Mouse (Mus musculus): ENCODE measurements around the gene Acsl5. TPM values are rescaled to one million over a fixed set of nuclear protein-coding genes. Genes with fewer than 3 reads are reported as not detected.

Gene Acsl5
- total RNA-seq, 4 experiments from 2014 or later: 47.3 to 65.0 (median 57.2) TPM

GRCm38 (mm10) chr19:55327510-55327909, 75.8 kb downstream of the Acsl5 start:
- no peak for DNase-seq (ENCODE audit: low spot score in 2 of 2)

- DNase-seq (ENCODE audit: low spot score in 2 of 2): no peak
Observed at GRCm38 (mm10) chr19:55331776-55332175, 80.0 kb downstream of the Acsl5 start.

- DNase-seq (ENCODE audit: low spot score in 2 of 2): peak; percentile 33 to 61
Observed at GRCm38 (mm10) chr19:55332641-55333268, 81.0 kb downstream of the Acsl5 start.

DNA sequence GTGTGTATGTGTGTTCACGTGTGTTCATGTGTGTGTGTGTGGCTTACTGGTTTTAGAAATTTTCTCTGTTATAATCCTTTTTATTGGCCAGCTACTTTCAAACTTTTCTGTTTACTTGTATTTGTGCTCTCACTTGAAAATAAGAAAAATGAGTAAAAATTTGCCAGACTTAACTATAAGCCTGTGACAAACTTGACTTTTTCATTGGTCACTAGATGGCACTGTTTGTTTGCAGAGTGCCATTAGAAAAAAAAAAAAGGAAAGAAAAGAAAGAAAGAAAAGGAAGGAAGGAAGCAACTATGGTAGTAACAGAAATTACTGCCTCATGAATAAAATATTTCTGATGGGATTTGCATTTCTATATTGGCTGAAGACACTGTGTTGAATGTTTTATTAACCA, 84.1 kb downstream of the Acsl5 start:
- DNase-seq (ENCODE audit: low spot score in 2 of 2): no peak

GRCm38 (mm10) chr19:55336441-55336840, 84.7 kb downstream of the Acsl5 start:
- no peak for DNase-seq (ENCODE audit: low spot score in 2 of 2)

DNA sequence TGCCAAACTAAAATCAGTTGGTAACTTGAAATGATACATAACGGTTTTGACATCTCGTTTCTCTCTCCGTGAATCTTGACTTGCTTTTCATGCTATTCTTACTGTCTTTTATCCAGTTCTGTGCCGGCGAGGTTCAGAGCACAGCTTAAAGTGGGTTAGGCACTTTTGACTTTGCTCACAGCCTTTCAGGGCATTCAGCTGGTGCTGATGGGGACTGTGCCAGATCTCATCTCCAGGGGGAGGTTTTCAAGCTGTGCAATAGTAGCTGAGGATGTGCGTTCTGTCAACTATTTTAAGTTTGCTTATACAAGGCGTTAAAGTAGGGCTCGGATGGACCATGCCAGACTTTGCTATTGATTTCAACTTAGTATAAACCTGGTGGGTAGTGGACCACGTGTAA, 85.3 kb downstream of the Acsl5 start:
- no peak for DNase-seq (ENCODE audit: low spot score in 2 of 2)

DNA sequence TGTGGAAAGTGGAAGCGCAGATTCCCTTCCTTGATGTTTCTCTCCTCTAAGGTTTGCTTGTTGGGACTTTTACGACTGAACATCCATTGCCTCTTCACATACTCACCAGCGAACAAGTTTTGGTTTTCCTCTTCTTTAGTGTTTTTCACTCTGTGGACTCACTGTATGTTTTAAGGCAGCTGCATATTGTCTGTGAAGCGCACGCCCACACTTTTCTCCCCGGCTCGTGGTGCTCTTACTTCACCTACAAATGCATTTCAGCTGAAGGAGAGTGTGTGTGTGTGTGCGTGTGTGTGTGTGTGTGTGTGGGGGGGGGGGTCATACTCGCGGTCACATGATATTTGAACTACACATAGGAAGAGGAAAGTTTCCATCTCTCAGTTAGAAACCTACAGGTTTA, 85.9 kb downstream of the Acsl5 start:
- DNase-seq (ENCODE audit: low spot score in 2 of 2): no peak

- DNase-seq (ENCODE audit: low spot score in 2 of 2): no peak
Observed at GRCm38 (mm10) chr19:55340521-55340920, 88.8 kb downstream of the Acsl5 start.

DNA sequence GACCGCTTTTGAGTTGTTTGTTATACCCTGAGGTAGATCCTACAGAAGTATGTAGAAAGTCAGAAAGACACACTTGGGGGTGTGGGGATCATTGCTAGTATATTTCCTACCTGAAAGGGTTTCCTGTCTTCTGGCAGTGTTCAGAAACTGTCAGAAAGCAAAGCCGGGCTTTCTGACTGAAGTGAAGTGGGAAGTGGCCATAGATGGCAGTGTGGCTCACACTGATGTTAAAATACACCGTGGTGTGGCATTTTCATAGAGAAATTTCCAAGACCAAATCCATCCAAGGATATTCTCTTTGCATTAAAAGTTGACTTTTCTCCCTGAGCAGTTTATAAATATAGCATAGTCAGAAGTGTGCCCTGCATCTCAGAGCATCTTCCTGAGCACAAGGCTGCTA, 89.6 kb downstream of the Acsl5 start:
- no peak for DNase-seq (ENCODE audit: low spot score in 2 of 2)

GRCm38 (mm10) chr19:55342423-55342822, 90.7 kb downstream of the Acsl5 start:
- DNase-seq (ENCODE audit: low spot score in 2 of 2): no peak

- DNase-seq (ENCODE audit: low spot score in 2 of 2): no peak
Observed at GRCm38 (mm10) chr19:55343274-55343673, 91.5 kb downstream of the Acsl5 start.

Other genes starting within 250 kb of the Acsl5 start
- 10 to 100 TPM; 42.7 to 58.3 (median 51.8) TPM for gene Gpam, start 124.7 kb upstream of the Acsl5 start, total RNA-seq (2022)
- under 1 TPM in 2 of 4 experiments, not detected in 2; 0.21 TPM for gene Tectb, start 71.2 kb upstream of the Acsl5 start, total RNA-seq (2022)
- 1 to 10 TPM; 2.4 to 4.3 (median 3.3) TPM for gene Gucy2g, start 10.7 kb upstream of the Acsl5 start, total RNA-seq (2022)
- gene Zdhhc6, start 64.1 kb downstream of the Acsl5 start, total RNA-seq (2022): 10 to 100 TPM; 23.4 to 26.2 (median 24.8) TPM
- 10 to 100 TPM; 62.8 to 67.7 (median 64.3) TPM for gene Vti1a, start 64.4 kb downstream of the Acsl5 start, total RNA-seq (2022)

All from left cerebral cortex, adult 8-10 months (tissue).